Mouse (Mus musculus): ENCODE results near the gene Tnfsfm13.

DNA sequence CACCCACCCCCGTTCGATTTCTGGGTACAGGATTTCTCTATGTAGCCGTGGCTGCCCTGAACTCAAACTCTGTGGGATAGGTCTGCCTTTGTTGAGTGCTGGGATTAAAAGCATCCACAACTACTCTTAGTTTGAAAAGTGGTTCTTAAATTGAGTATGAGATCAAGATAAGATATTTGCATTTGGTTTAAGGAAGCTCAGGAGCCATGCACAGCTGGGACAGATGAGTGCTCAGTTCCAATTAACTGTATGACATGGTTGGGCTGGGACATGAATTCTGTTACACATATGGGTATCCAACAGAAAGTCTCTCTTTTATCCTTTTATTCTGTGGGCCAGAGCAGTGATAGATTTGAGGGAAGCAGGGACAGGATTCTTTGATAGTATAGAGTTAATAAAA is 60.4 kb downstream of the Tnfsfm13 start:
- no peak for TF ChIP-seq EP300 (IDR thresholded peaks at IDR 0.05; ENCODE audit: low read depth)
- no peak for TF ChIP-seq CTCF (IDR thresholded peaks at IDR 0.05; ENCODE audit: low read depth)

All from liver, embryonic 14.5 days (tissue).